Mouse (Mus musculus) forebrain, embryonic 10.5 days (tissue): ENCODE results near the gene D430042O09Rik. TPM values are rescaled to one million over a fixed set of nuclear protein-coding genes. Genes with fewer than 3 reads are reported as not detected.

Source experiments
- DNase-seq: peaks from one replicate; pipeline ENCODE4 v3.0.0-alpha.2; 2017; ENCODE audit warnings: low spot score; ENCODE audit errors: extremely low spot score
- H3K27ac ChIP-seq: fragments of 300-500 bp; sonication (generic); 2 replicates; pipeline ENCODE4 v1.5.1; 2016; ENCODE audit warnings: mild to moderate bottlenecking
- H3K27me3 ChIP-seq: fragments of 300-500 bp; sonication (generic); 2 replicates; pipeline ENCODE4 v1.6.1; 2016; ENCODE audit warnings: mild to moderate bottlenecking; ENCODE audit not compliant: poor library complexity, severe bottlenecking
- H3K36me3 ChIP-seq: fragments of 300-500 bp; sonication (generic); replicated peaks from 2 replicates; pipeline ENCODE4 v1.6.1; 2016; ENCODE audit warnings: mild to moderate bottlenecking, moderate library complexity
- H3K4me1 ChIP-seq: fragments of 300-500 bp; sonication (generic); 2 replicates; pipeline ENCODE4 v1.6.1; 2016
- H3K4me3 ChIP-seq: fragments of 300-500 bp; sonication (generic); 2 replicates; pipeline ENCODE4 v1.5.1; 2016; ENCODE audit warnings: mild to moderate bottlenecking, moderate library complexity
- H3K9me3 ChIP-seq: fragments of 300-500 bp; sonication (generic); 2 replicates; pipeline ENCODE4 v1.6.1; 2016; ENCODE audit warnings: mild to moderate bottlenecking, moderate library complexity
- WGBS: fragments of 180-500 bp; shearing (Covaris S2); methylation state at CpG from one replicate; pipeline ENCODE4 v1.1.7; 2016; 5-methylcytosine and 5-hydroxymethylcytosine counted together
- polyA plus RNA-seq: library from polyadenylated mRNA; unstranded; fragments of >200 nt; fragmentation: Nextera tagmentation; extraction: Ambion mirVana; gene quantifications from 2 replicates; pipeline ENCODE4 v1.2.1, GENCODE M21; 2016

D430042O09Rik gene
- polyA plus RNA-seq, 1 experiment from 2014 or later = 9.4 TPM

- DNase-seq = no peak
- H3K4me3 ChIP-seq = no peak overlapping the region
- no peaks in the 10 kb centered on the region for H3K27me3 ChIP-seq
- H3K9me3 ChIP-seq = no peaks in the 10 kb centered on the region
- 70% methylated on average over 9 of the region's 9 CpGs for WGBS
- peaks cover 6% of the 10 kb centered on the region; the same call in 1 of the 2 replicates for H3K36me3 ChIP-seq
- H3K27ac ChIP-seq = peak overlapping the region; percentile 48; the same call in 1 of the 2 replicates
- peaks cover 35% of the 10 kb centered on the region for H3K4me1 ChIP-seq
These were observed 119.7 kb downstream of the D430042O09Rik start for GRCm38 (mm10) chr7:125827420-125827819.

- no peaks in the 10 kb centered on the region for H3K27me3 ChIP-seq
- H3K27ac ChIP-seq = peak overlapping the region; percentile 13; the same call in 1 of the 2 replicates
- WGBS = 77% methylated on average over 5 of the region's 5 CpGs
- H3K9me3 ChIP-seq = no peaks in the 10 kb centered on the region
- no peak for DNase-seq
- H3K4me1 ChIP-seq = peaks cover 35% of the 10 kb centered on the region
- no peak overlapping the region for H3K4me3 ChIP-seq
- peaks cover 6% of the 10 kb centered on the region; the same call in 1 of the 2 replicates for H3K36me3 ChIP-seq
These were observed 120.9 kb downstream of the D430042O09Rik start for GRCm38 (mm10) chr7:125828561-125828960.

GRCm38 (mm10) chr7:125829121-125829666, 121.5 kb downstream of the D430042O09Rik start:
- Histone ChIP-seq H3K4me3 (no peak overlapping the region), H3K4me1 (peaks cover 35% of the 10 kb centered on the region), H3K36me3 (peaks cover 6% of the 10 kb centered on the region; the same call in 1 of the 2 replicates), H3K9me3 (no peaks in the 10 kb centered on the region), H3K27ac (peak overlapping the region; percentile 20; the same call in 1 of the 2 replicates), H3K27me3 (no peaks in the 10 kb centered on the region)
- DNase-seq = no peak
- 63% methylated on average over 3 of the region's 3 CpGs for WGBS

GRCm38 (mm10) chr7:125832767-125833166, 125.1 kb downstream of the D430042O09Rik start:
- Histone ChIP-seq H3K27ac (no peak overlapping the region), H3K9me3 (no peaks in the 10 kb centered on the region), H3K4me3 (no peak overlapping the region), H3K4me1 (peaks cover 33% of the 10 kb centered on the region), H3K27me3 (no peaks in the 10 kb centered on the region), H3K36me3 (peaks cover 6% of the 10 kb centered on the region; the same call in 1 of the 2 replicates)
- 80% methylated on average over 1 of the region's 1 CpGs for WGBS
- DNase-seq = no peak

GRCm38 (mm10) chr7:125833471-125833870, 125.8 kb downstream of the D430042O09Rik start:
- no peak overlapping the region for H3K27ac ChIP-seq
- no peaks in the 10 kb centered on the region for H3K27me3 ChIP-seq
- no peak overlapping the region for H3K4me3 ChIP-seq
- DNase-seq = no peak
- peaks cover 34% of the 10 kb centered on the region for H3K4me1 ChIP-seq
- peaks cover 6% of the 10 kb centered on the region; the same call in 1 of the 2 replicates for H3K36me3 ChIP-seq
- WGBS = 91% methylated on average over 2 of the region's 2 CpGs
- no peaks in the 10 kb centered on the region for H3K9me3 ChIP-seq

- no peaks in the 10 kb centered on the region for H3K27me3 ChIP-seq
- DNase-seq = no peak
- 60% methylated on average over 5 of the region's 5 CpGs for WGBS
- H3K4me3 ChIP-seq = no peak overlapping the region
- peak overlapping the region; percentile 76 for H3K27ac ChIP-seq
- peaks cover 8% of the 10 kb centered on the region for H3K36me3 ChIP-seq
- H3K9me3 ChIP-seq = no peaks in the 10 kb centered on the region
- peaks cover 21% of the 10 kb centered on the region for H3K4me1 ChIP-seq
These were observed 130.5 kb downstream of the D430042O09Rik start for GRCm38 (mm10) chr7:125838078-125838742.

GRCm38 (mm10) chr7:125845611-125846010, 137.9 kb downstream of the D430042O09Rik start:
- DNase-seq = no peak
- Histone ChIP-seq H3K4me3 (no peak overlapping the region), H3K4me1 (no peaks in the 10 kb centered on the region), H3K27me3 (no peaks in the 10 kb centered on the region), H3K27ac (no peak overlapping the region), H3K36me3 (peaks cover 14% of the 10 kb centered on the region), H3K9me3 (no peaks in the 10 kb centered on the region)
- 71% methylated on average over 1 of the region's 1 CpGs for WGBS

- DNase-seq = no peak
- Histone ChIP-seq H3K36me3 (peaks cover 23% of the 10 kb centered on the region), H3K4me3 (no peak overlapping the region), H3K4me1 (no peaks in the 10 kb centered on the region), H3K9me3 (no peaks in the 10 kb centered on the region), H3K27ac (no peak overlapping the region), H3K27me3 (no peaks in the 10 kb centered on the region)
- 86% methylated on average over 8 of the region's 8 CpGs for WGBS
These were observed 139.3 kb downstream of the D430042O09Rik start for GRCm38 (mm10) chr7:125846866-125847527.

GRCm38 (mm10) chr7:125847528-125847866, 139.8 kb downstream of the D430042O09Rik start:
- no peak overlapping the region for H3K4me3 ChIP-seq
- peaks cover 22% of the 10 kb centered on the region for H3K36me3 ChIP-seq
- H3K9me3 ChIP-seq = no peaks in the 10 kb centered on the region
- H3K27ac ChIP-seq = no peak overlapping the region
- no peaks in the 10 kb centered on the region for H3K27me3 ChIP-seq
- WGBS = 93% methylated on average over 2 of the region's 2 CpGs
- no peak for DNase-seq
- H3K4me1 ChIP-seq = no peaks in the 10 kb centered on the region

GRCm38 (mm10) chr7:125859564-125859963, 151.9 kb downstream of the D430042O09Rik start:
- H3K27ac ChIP-seq = no peak overlapping the region
- no peak for DNase-seq
- H3K4me1 ChIP-seq = peaks cover 7% of the 10 kb centered on the region; the same call in 1 of the 2 replicates
- no peak overlapping the region for H3K4me3 ChIP-seq
- no peaks in the 10 kb centered on the region for H3K27me3 ChIP-seq
- no peaks in the 10 kb centered on the region for H3K9me3 ChIP-seq
- no peaks in the 10 kb centered on the region for H3K36me3 ChIP-seq
- WGBS = 76% methylated on average over 3 of the region's 3 CpGs

GRCm38 (mm10) chr7:125860421-125860820, 152.7 kb downstream of the D430042O09Rik start:
- WGBS = 93% methylated on average over 9 of the region's 9 CpGs
- Histone ChIP-seq H3K9me3 (no peaks in the 10 kb centered on the region), H3K4me1 (peaks cover 6% of the 10 kb centered on the region; the same call in 1 of the 2 replicates), H3K36me3 (no peaks in the 10 kb centered on the region; the same call in 1 of the 2 replicates), H3K27ac (no peak overlapping the region), H3K4me3 (no peak overlapping the region), H3K27me3 (no peaks in the 10 kb centered on the region)
- DNase-seq = no peak

- Histone ChIP-seq H3K27me3 (no peaks in the 10 kb centered on the region), H3K4me3 (no peak overlapping the region), H3K9me3 (no peaks in the 10 kb centered on the region), H3K4me1 (peaks cover 6% of the 10 kb centered on the region; the same call in 1 of the 2 replicates), H3K36me3 (no peaks in the 10 kb centered on the region; the same call in 1 of the 2 replicates), H3K27ac (no peak overlapping the region)
- 83% methylated on average over 1 of the region's 1 CpGs for WGBS
- DNase-seq = no peak
These were observed 156.3 kb downstream of the D430042O09Rik start for GRCm38 (mm10) chr7:125864026-125864425.

- Histone ChIP-seq H3K4me3 (no peak overlapping the region), H3K27me3 (no peaks in the 10 kb centered on the region), H3K27ac (no peak overlapping the region), H3K4me1 (peaks cover 6% of the 10 kb centered on the region; the same call in 1 of the 2 replicates), H3K36me3 (no peaks in the 10 kb centered on the region; the same call in 1 of the 2 replicates), H3K9me3 (no peaks in the 10 kb centered on the region)
- WGBS = 73% methylated on average over 11 of the region's 11 CpGs
- no peak for DNase-seq
These were observed 157.5 kb downstream of the D430042O09Rik start for GRCm38 (mm10) chr7:125865234-125865633.
